Mouse (Mus musculus) ES-E14 (cell line): ENCODE measurements around the gene Katnal1. TPM values are rescaled to one million over a fixed set of nuclear protein-coding genes. Genes with fewer than 3 reads are reported as not detected.

Experiments used
- DNase-seq: peaks from one replicate; pipeline ENCODE4 v3.0.0-alpha.2; 2013; ENCODE audit warnings: low read depth, low spot score
- H3K27ac ChIP-seq: 2 replicates; pipeline ENCODE4 v1.5.1; 2012; ENCODE audit warnings: low read depth, mild to moderate bottlenecking, low read length, moderate library complexity, mixed read lengths; ENCODE audit not compliant: poor library complexity, insufficient read depth, severe bottlenecking
- H3K36me3 ChIP-seq: 2 replicates; pipeline ENCODE4 v1.6.1; 2012; ENCODE audit warnings: mild to moderate bottlenecking, low read length, moderate library complexity, mixed read lengths; ENCODE audit not compliant: control insufficient read depth, poor library complexity, insufficient read depth, severe bottlenecking
- H3K4me1 ChIP-seq, 2 experiments: fragments of 150-350 bp in 1 of 2; sonication (generic) in 1 of 2; 2 replicates each; pipeline ENCODE4 v1.6.1; 2012; ENCODE audit warnings: low read length in 2 of 2, mild to moderate bottlenecking in 1 of 2, mixed read lengths in 1 of 2; ENCODE audit not compliant: control insufficient read depth in 2 of 2, insufficient read depth in 2 of 2, poor library complexity in 1 of 2
- H3K4me3 ChIP-seq, 2 experiments: fragments of 150-350 bp in 1 of 2; sonication (generic) in 1 of 2; 2 replicates each; pipeline ENCODE4 v1.5.1; 2012; ENCODE audit warnings: low read length in 2 of 2, low read depth in 1 of 2, mild to moderate bottlenecking in 1 of 2, mixed read lengths in 1 of 2; ENCODE audit not compliant: insufficient read depth in 1 of 2, poor library complexity in 1 of 2, severe bottlenecking in 1 of 2
- H3K9ac ChIP-seq: 2 replicates; pipeline ENCODE4 v1.6.1; 2012; ENCODE audit warnings: low read depth, mild to moderate bottlenecking, low read length, mixed read lengths; ENCODE audit not compliant: poor library complexity, insufficient read depth, severe bottlenecking
- H3K9me3 ChIP-seq: fragments of 150-350 bp; sonication (generic); 2 replicates; pipeline ENCODE4 v1.6.1; 2012; ENCODE audit warnings: low read depth, mild to moderate bottlenecking, low read length; ENCODE audit not compliant: control insufficient read depth, insufficient read depth
- CHD2 ChIP-seq: IDR thresholded peaks from 2 replicates; pipeline ENCODE4 v1.6.1; 2014; ENCODE audit warnings: mild to moderate bottlenecking, low read depth, low read length, inconsistent platforms
- HCFC1 ChIP-seq: IDR thresholded peaks from 2 replicates; pipeline ENCODE4 v1.6.1; 2012; ENCODE audit warnings: low read length, inconsistent platforms, borderline replicate concordance; ENCODE audit not compliant: insufficient read depth
- MAFK ChIP-seq: IDR thresholded peaks from 2 replicates; pipeline ENCODE4 v1.6.1; 2014; ENCODE audit warnings: mild to moderate bottlenecking, low read depth, low read length, inconsistent platforms; ENCODE audit not compliant: insufficient read depth
- ZC3H11A ChIP-seq: IDR thresholded peaks from 2 replicates; pipeline ENCODE4 v1.6.1; 2012; ENCODE audit warnings: low read depth, mild to moderate bottlenecking, inconsistent platforms, low read length, borderline replicate concordance
- ZNF384 ChIP-seq: IDR thresholded peaks from 2 replicates; pipeline ENCODE4 v1.6.1; 2012; ENCODE audit warnings: low read depth, low read length, inconsistent platforms
- in situ Hi-C, 2 experiments: fragments of 600-800 bp; cut with MboI; formaldehyde crosslinking; loops; one replicate each; pipeline ENCODE4 v1.15.1; 2025; ENCODE audit warnings: low sequenced_read_pairs in 2 of 2, inconsistent platforms in 1 of 2; ENCODE audit not compliant: unreplicated experiment in 2 of 2
- total RNA-seq: library from RNA; depleted of rRNA; stranded (reverse); fragments of 300-350 nt; gene quantifications from 2 replicates; pipeline ENCODE4 v1.2.3, GENCODE M21; 2012

The Katnal1 gene
- total RNA-seq, 1 experiment, result 5.8 TPM

GRCm38 (mm10) chr5:148909402-148909801 is 19.7 kb downstream of the Katnal1 start:
- no peak overlapping the region for H3K4me3 ChIP-seq
- H3K27ac ChIP-seq, result no peak overlapping the region
- H3K9me3 ChIP-seq, result no peaks in the 10 kb centered on the region
- in situ Hi-C loops, result no loop called here
- H3K36me3 ChIP-seq, result no peaks in the 10 kb centered on the region; the same call in 1 of the 2 replicates
- peaks cover 0 to 10% of the 10 kb centered on the region in 2 experiments; a peak in 2 of 4 replicates for H3K4me1 ChIP-seq
- TF ChIP-seq ZC3H11A (no peak), CHD2 (no peak), MAFK (no peak), HCFC1 (no peak), ZNF384 (no peak)
- H3K9ac ChIP-seq, result no peak overlapping the region
- DNase-seq, result no peak

DNA sequence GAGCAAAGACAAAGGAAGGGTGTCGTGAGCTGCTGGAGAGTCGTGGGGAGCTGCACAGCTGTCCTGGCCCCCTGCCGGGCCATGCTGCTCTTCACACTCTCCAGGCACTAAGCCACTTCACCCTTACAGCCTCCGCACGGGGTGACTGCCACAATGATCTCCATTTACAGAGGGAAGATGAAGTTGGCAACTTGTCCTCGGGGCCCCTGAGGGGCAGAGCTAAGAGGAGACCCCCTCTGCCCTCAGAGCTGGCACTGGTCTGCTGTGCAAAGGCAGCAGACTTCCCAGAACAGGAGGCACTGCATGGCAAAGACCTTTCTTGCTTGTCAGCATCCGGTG is 20.1 kb downstream of the Katnal1 start:
- in situ Hi-C loops, result no loop called here
- H3K36me3 ChIP-seq, result no peaks in the 10 kb centered on the region; the same call in 1 of the 2 replicates
- no peaks in the 10 kb centered on the region for H3K9me3 ChIP-seq
- DNase-seq, result no peak
- peaks cover 0 to 10% of the 10 kb centered on the region in 2 experiments; a peak in 2 of 4 replicates for H3K4me1 ChIP-seq
- H3K27ac ChIP-seq, result no peak overlapping the region
- H3K4me3 ChIP-seq, result no peak overlapping the region
- H3K9ac ChIP-seq, result no peak overlapping the region
- TF ChIP-seq ZC3H11A, result no peak
- TF ChIP-seq MAFK, result no peak
- TF ChIP-seq CHD2, result no peak

DNA sequence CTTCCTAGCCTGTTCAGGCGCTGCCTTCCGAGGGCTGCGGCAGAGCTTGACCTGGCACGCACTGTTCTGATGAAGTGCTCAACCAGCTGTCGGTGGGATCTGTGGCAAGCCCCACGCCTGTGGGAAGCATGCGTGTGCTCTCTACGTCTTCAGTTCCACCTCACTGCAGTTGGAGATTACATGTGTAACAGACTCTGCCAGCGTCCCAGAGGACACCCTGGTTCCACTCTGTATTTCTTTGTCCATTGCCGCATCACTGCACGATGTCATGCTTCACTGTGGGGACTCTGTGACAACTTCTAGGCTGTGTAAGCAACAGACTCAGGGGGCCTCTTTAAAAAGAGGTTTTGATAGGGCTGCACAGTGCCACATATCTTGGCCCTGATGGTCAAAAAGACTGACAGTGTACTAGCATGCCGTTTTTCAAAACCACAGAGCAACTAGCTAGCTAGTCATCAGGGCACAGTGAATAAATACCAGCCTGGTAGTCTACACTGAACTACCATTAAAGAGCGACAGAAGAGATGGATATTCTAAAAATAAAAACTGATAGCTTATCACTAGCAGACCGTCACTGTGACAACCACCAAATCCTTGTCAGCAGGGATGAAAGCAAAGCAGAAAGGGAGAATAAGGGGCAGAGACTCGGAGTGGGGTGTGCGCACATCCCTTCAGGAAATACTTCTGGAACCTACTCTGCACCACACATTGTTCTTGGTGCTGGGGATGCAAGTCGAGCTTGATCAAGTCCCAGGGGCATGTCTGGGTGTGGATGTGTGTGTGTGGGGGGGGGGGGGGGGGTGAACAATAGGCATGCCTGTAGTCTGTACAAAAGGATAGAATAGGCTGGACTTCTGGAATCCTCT is 20.7 kb downstream of the Katnal1 start:
- no peak for DNase-seq
- Histone ChIP-seq H3K27ac (no peak overlapping the region), H3K36me3 (no peaks in the 10 kb centered on the region; the same call in 1 of the 2 replicates), H3K4me3 (no peak overlapping the region), H3K9ac (no peak overlapping the region), H3K4me1 (peaks cover 0 to 10% of the 10 kb centered on the region in 2 experiments; a peak in 2 of 4 replicates), H3K9me3 (no peaks in the 10 kb centered on the region)
- TF ChIP-seq ZNF384 (no peak), MAFK (no peak), HCFC1 (no peak), CHD2 (no peak), ZC3H11A (no peak)
- in situ Hi-C loops, result no loop called here

- DNase-seq, result no peak
- in situ Hi-C loops, result no loop called here
- no peak overlapping the region for H3K27ac ChIP-seq
- no peak for TF ChIP-seq MAFK
- TF ChIP-seq ZNF384, result no peak
- TF ChIP-seq HCFC1, result no peak
- TF ChIP-seq ZC3H11A, result no peak
- no peak overlapping the region for H3K4me3 ChIP-seq
- H3K9ac ChIP-seq, result no peak overlapping the region
- peaks cover 0 to 10% of the 10 kb centered on the region in 2 experiments; a peak in 2 of 4 replicates for H3K4me1 ChIP-seq
- no peaks in the 10 kb centered on the region for H3K9me3 ChIP-seq
- H3K36me3 ChIP-seq, result no peaks in the 10 kb centered on the region; the same call in 1 of the 2 replicates
These were observed 22.8 kb downstream of the Katnal1 start for GRCm38 (mm10) chr5:148906305-148906704.

DNA sequence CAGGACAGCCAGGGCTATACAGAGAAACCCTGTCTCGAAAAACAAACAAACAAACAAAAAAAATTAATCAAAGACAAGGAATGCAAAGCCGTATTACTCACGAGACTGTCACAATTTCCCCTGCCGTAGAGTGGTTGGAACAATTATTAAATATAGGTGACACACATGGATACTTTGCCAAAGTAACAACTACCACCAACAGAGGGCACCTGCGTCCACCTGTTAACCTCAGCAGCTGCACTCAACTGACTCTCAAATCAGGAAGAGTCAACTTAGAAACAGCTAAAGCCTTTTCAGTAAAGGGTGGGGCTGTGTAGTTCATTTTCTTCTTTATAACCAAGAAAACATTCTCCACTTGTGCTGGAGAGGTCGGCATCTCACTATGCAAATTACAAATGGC is 24.3 kb downstream of the Katnal1 start:
- Histone ChIP-seq H3K9ac (no peak overlapping the region), H3K36me3 (no peaks in the 10 kb centered on the region; the same call in 1 of the 2 replicates)
- in situ Hi-C loops, result no loop called here

More for the DNA sequence above, 24.3 kb downstream of the Katnal1 start:
- no peak overlapping the region for H3K4me3 ChIP-seq
- H3K4me1 ChIP-seq, result peaks cover 0 to 10% of the 10 kb centered on the region in 2 experiments; a peak in 2 of 4 replicates
- no peak overlapping the region for H3K27ac ChIP-seq
- TF ChIP-seq CHD2 (no peak), ZNF384 (no peak), ZC3H11A (no peak), MAFK (no peak), HCFC1 (no peak)
- no peaks in the 10 kb centered on the region for H3K9me3 ChIP-seq
- no peak for DNase-seq
